Mouse (Mus musculus) G1E (cell line): Measurements from ENCODE around the gene Rps28. TPM values are rescaled to one million over a fixed set of nuclear protein-coding genes. Genes with fewer than 3 reads are reported as not detected.

Experiments
- ATAC-seq: 2 replicates; pipeline ENCODE4 v1.8.0; 2016; ENCODE audit warnings: mild to moderate bottlenecking; ENCODE audit not compliant: insufficient number of reproducible peaks, poor library complexity, low FRiP score, severe bottlenecking; ENCODE audit errors: extremely low read depth
- DNase-seq: peaks from one replicate; pipeline ENCODE4 v3.0.0; 2012; ENCODE audit warnings: low spot score
- H3K27me3 ChIP-seq: 2 replicates; pipeline ENCODE4 v1.6.1; 2012; ENCODE audit warnings: mild to moderate bottlenecking, low read length, inconsistent platforms; ENCODE audit not compliant: insufficient read depth
- H3K36me3 ChIP-seq: replicated peaks from 2 replicates; pipeline ENCODE3; 2012; ENCODE audit warnings: mild to moderate bottlenecking, inconsistent platforms
- H3K4me1 ChIP-seq: 2 replicates; pipeline ENCODE4 v1.6.1; 2012; ENCODE audit warnings: low read depth, low read length, inconsistent platforms, mixed read lengths; ENCODE audit not compliant: insufficient read depth
- H3K4me3 ChIP-seq: 2 replicates; pipeline ENCODE4 v1.5.1; 2012; ENCODE audit warnings: low read depth, mild to moderate bottlenecking, inconsistent platforms, low read length, moderate library complexity, mixed read lengths
- H3K9me3 ChIP-seq: replicated peaks from 2 replicates; pipeline ENCODE4 v1.6.1; 2012; ENCODE audit warnings: inconsistent platforms
- CTCF ChIP-seq: IDR thresholded peaks from 2 replicates; pipeline ENCODE4 v1.5.1; 2012; ENCODE audit warnings: low read depth, low read length, inconsistent platforms, mixed read lengths
- GATA1 ChIP-seq: IDR thresholded peaks from 2 replicates; pipeline ENCODE4 v1.6.1; 2012; ENCODE audit warnings: borderline replicate concordance, low read length, inconsistent platforms, mixed read lengths
- GATA2 ChIP-seq: IDR thresholded peaks from 2 replicates; pipeline ENCODE4 v1.6.1; 2012; ENCODE audit warnings: low read depth, low read length, inconsistent platforms, borderline replicate concordance
- POLR2AphosphoS5 ChIP-seq: IDR thresholded peaks from 2 replicates; pipeline ENCODE4 v1.6.1; 2012; ENCODE audit warnings: low read depth, low read length, inconsistent platforms; ENCODE audit not compliant: insufficient replicate concordance
- TAL1 ChIP-seq: conservative IDR thresholded peaks from 2 replicates; pipeline ENCODE4 v1.6.1; 2012; ENCODE audit warnings: low read depth, low read length, inconsistent platforms, mixed read lengths
- polyA plus RNA-seq: library from polyadenylated mRNA; stranded (reverse); fragments of >175 nt; gene quantifications from 2 replicates; pipeline ENCODE4 v1.2.3, GENCODE M21; 2012
- total RNA-seq, 2 experiments: library from RNA; stranded (forward) in 1 of 2; stranded (reverse) in 1 of 2; fragments of 200-1000 nt in 1 of 2; fragments of >200 nt in 1 of 2; fragmentation: Nextera tagmentation in 1 of 2; gene quantifications; 2 replicates each; pipeline ENCODE4 v1.2.3; 2014 to 2017

Rps28 gene
- total and polyA plus RNA-seq, 3 experiments: 417 to 6,951 (median 3,098) TPM

- no peaks in the 10 kb centered on the region for H3K4me1 ChIP-seq
- no peak for DNase-seq
Observed at GRCm38 (mm10) chr17:33774573-33775155, 49.7 kb downstream of the Rps28 start.

GRCm38 (mm10) chr17:33773871-33774572 is 50.3 kb downstream of the Rps28 start:
- H3K4me1 ChIP-seq: no peaks in the 10 kb centered on the region
- ATAC-seq (no peak), DNase-seq (no peak)
- no peaks in the 10 kb centered on the region for H3K36me3 ChIP-seq
- TF ChIP-seq TAL1: no peak
- TF ChIP-seq GATA1: no peak
- no peak for TF ChIP-seq POLR2AphosphoS5
- TF ChIP-seq CTCF: no peak
- no peak for TF ChIP-seq GATA2
- H3K4me3 ChIP-seq: no peak overlapping the region
- no peaks in the 10 kb centered on the region for H3K9me3 ChIP-seq
- peaks cover 27% of the 10 kb centered on the region for H3K27me3 ChIP-seq

More at GRCm38 (mm10) chr17:33774573-33775155, 49.7 kb downstream of the Rps28 start:
- Histone ChIP-seq H3K27me3 (peaks cover 33% of the 10 kb centered on the region), H3K36me3 (no peaks in the 10 kb centered on the region), H3K9me3 (no peaks in the 10 kb centered on the region), H3K4me3 (no peak overlapping the region)
- no peak for ATAC-seq
- TF ChIP-seq GATA2 (no peak), POLR2AphosphoS5 (no peak), TAL1 (no peak), CTCF (no peak), GATA1 (no peak)

DNA sequence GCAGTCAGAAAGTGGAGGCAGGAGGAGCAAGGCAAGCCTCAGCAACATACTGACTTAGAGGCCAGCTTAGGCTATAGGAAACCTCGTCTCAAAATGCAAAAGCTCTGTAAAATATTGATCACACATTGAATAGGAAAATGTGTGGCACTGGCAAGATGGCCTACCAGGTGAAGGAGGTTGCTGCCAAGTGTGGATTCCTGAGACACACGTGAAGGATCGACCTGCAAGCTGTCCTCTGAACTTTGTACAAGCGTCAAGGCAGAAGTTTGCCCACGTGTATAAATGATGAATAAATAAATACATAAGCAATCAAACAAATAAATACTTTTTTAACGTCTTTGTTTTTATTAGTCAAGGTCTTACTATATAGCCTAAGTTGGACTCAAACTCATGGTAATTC is 50.9 kb downstream of the Rps28 start:
- TF ChIP-seq CTCF (no peak), GATA1 (no peak), POLR2AphosphoS5 (no peak), GATA2 (no peak), TAL1 (no peak)
- no peaks in the 10 kb centered on the region for H3K36me3 ChIP-seq
- no peaks in the 10 kb centered on the region for H3K9me3 ChIP-seq
- no peak for ATAC-seq
- H3K27me3 ChIP-seq: peaks cover 21% of the 10 kb centered on the region
- H3K4me1 ChIP-seq: no peaks in the 10 kb centered on the region
- DNase-seq: no peak
- H3K4me3 ChIP-seq: no peak overlapping the region

- H3K36me3 ChIP-seq: no peaks in the 10 kb centered on the region
- TF ChIP-seq TAL1: no peak
- TF ChIP-seq GATA1: no peak
- no peak for TF ChIP-seq POLR2AphosphoS5
- no peak for TF ChIP-seq CTCF
- TF ChIP-seq GATA2: no peak
- no peak overlapping the region for H3K4me3 ChIP-seq
- no peak for ATAC-seq
- DNase-seq: no peak
- peaks cover 18% of the 10 kb centered on the region for H3K27me3 ChIP-seq
- no peaks in the 10 kb centered on the region for H3K9me3 ChIP-seq
- peaks cover 1% of the 10 kb centered on the region; the same call in 1 of the 2 replicates for H3K4me1 ChIP-seq
Observed at GRCm38 (mm10) chr17:33771617-33772016, 52.7 kb downstream of the Rps28 start.

Other genes starting within 250 kb of the Rps28 start
Only the 20 nearest of the 27 such genes appear.
- gene Hnrnpm, start 137.7 kb downstream of the Rps28 start, total RNA-seq (2014; fragmentation: Nextera tagmentation): 329 and 356 TPM in 2 replicates
- gene Hnrnpm, start 137.7 kb downstream of the Rps28 start, total RNA-seq (2017): 284 and 397 TPM in 2 replicates
- 1,176 and 1,322 TPM in 2 replicates for gene Hnrnpm, start 137.7 kb downstream of the Rps28 start, polyA plus RNA-seq
- 102 and 120 TPM in 2 replicates for gene March2, start 105.9 kb downstream of the Rps28 start, total RNA-seq (2014; fragmentation: Nextera tagmentation)
- gene March2, start 105.9 kb downstream of the Rps28 start, total RNA-seq (2017): 71.8 and 75.3 TPM in 2 replicates
- gene March2, start 105.9 kb downstream of the Rps28 start, polyA plus RNA-seq: 19.0 and 33.3 TPM in 2 replicates
- gene Rab11b, start 64.0 kb downstream of the Rps28 start, total RNA-seq (2014; fragmentation: Nextera tagmentation): 71.0 and 71.4 TPM in 2 replicates
- 23.1 and 25.8 TPM in 2 replicates for gene Rab11b, start 64.0 kb downstream of the Rps28 start, total RNA-seq (2017)
- 130 and 155 TPM in 2 replicates for gene Rab11b, start 64.0 kb downstream of the Rps28 start, polyA plus RNA-seq
- gene Angptl4, start 42.7 kb downstream of the Rps28 start, total RNA-seq (2014; fragmentation: Nextera tagmentation): not detected in 2 replicates
- 0.06 and 0.11 TPM in 2 replicates for gene Angptl4, start 42.7 kb downstream of the Rps28 start, total RNA-seq (2017)
- not detected in 2 replicates for gene Angptl4, start 42.7 kb downstream of the Rps28 start, polyA plus RNA-seq
- 1.1 and 3.0 TPM in 2 replicates for gene Kank3, start 14.0 kb downstream of the Rps28 start, total RNA-seq (2014; fragmentation: Nextera tagmentation)
- gene Kank3, start 14.0 kb downstream of the Rps28 start, total RNA-seq (2017): 6.6 and 7.3 TPM in 2 replicates
- gene Kank3, start 14.0 kb downstream of the Rps28 start, polyA plus RNA-seq: 4.3 TPM in 2 replicates
- gene Ndufa7, start within 50 bp of the Rps28 start, total RNA-seq (2014; fragmentation: Nextera tagmentation): 131 and 137 TPM in 2 replicates
- 253 and 307 TPM in 2 replicates for gene Ndufa7, start within 50 bp of the Rps28 start, total RNA-seq (2017)
- gene Ndufa7, start within 50 bp of the Rps28 start, polyA plus RNA-seq: 636 and 723 TPM in 2 replicates
- gene Cd320, start 18.5 kb upstream of the Rps28 start, total RNA-seq (2014; fragmentation: Nextera tagmentation): 2.3 and 4.5 TPM in 2 replicates
- 5.7 and 6.0 TPM in 2 replicates for gene Cd320, start 18.5 kb upstream of the Rps28 start, total RNA-seq (2017)
- 8.1 and 12.7 TPM in 2 replicates for gene Cd320, start 18.5 kb upstream of the Rps28 start, polyA plus RNA-seq
- not detected in 2 replicates for gene Gm7029, start 49.3 kb upstream of the Rps28 start, total RNA-seq (2014; fragmentation: Nextera tagmentation)
- gene Gm7029, start 49.3 kb upstream of the Rps28 start, total RNA-seq (2017): not detected in 2 replicates
- not detected in 2 replicates for gene Gm7029, start 49.3 kb upstream of the Rps28 start, polyA plus RNA-seq
- 16.2 and 58.2 TPM in 2 replicates for gene Kifc1, start 66.1 kb upstream of the Rps28 start, total RNA-seq (2014; fragmentation: Nextera tagmentation)
- 31.7 and 33.7 TPM in 2 replicates for gene Kifc1, start 66.1 kb upstream of the Rps28 start, total RNA-seq (2017)
- gene Kifc1, start 66.1 kb upstream of the Rps28 start, polyA plus RNA-seq: 63.7 and 76.6 TPM in 2 replicates
- gene Platr17, start 80.6 kb upstream of the Rps28 start, total RNA-seq (2014; fragmentation: Nextera tagmentation): not detected in 2 replicates
- gene Platr17, start 80.6 kb upstream of the Rps28 start, total RNA-seq (2017): not detected in 2 replicates
- gene Platr17, start 80.6 kb upstream of the Rps28 start, polyA plus RNA-seq: 0.13 TPM in 1 of 2 replicates, not detected in the other
- gene Daxx, start 84.9 kb upstream of the Rps28 start, total RNA-seq (2014; fragmentation: Nextera tagmentation): 72.7 and 73.2 TPM in 2 replicates
- 33.0 and 46.3 TPM in 2 replicates for gene Daxx, start 84.9 kb upstream of the Rps28 start, total RNA-seq (2017)
- 58.8 and 67.4 TPM in 2 replicates for gene Daxx, start 84.9 kb upstream of the Rps28 start, polyA plus RNA-seq
- gene Tapbp, start 91.3 kb upstream of the Rps28 start, total RNA-seq (2014; fragmentation: Nextera tagmentation): 34.0 and 43.0 TPM in 2 replicates
- gene Tapbp, start 91.3 kb upstream of the Rps28 start, total RNA-seq (2017): 17.0 and 18.5 TPM in 2 replicates
- gene Tapbp, start 91.3 kb upstream of the Rps28 start, polyA plus RNA-seq: 142 and 157 TPM in 2 replicates
- gene Zbtb22, start 91.3 kb upstream of the Rps28 start, total RNA-seq (2014; fragmentation: Nextera tagmentation): 9.5 and 15.8 TPM in 2 replicates
- 19.7 and 22.2 TPM in 2 replicates for gene Zbtb22, start 91.3 kb upstream of the Rps28 start, total RNA-seq (2017)
- gene Zbtb22, start 91.3 kb upstream of the Rps28 start, polyA plus RNA-seq: 41.9 and 42.1 TPM in 2 replicates
- 27.0 and 32.9 TPM in 2 replicates for gene Rgl2, start 105.0 kb upstream of the Rps28 start, total RNA-seq (2014; fragmentation: Nextera tagmentation)
- 35.5 and 38.9 TPM in 2 replicates for gene Rgl2, start 105.0 kb upstream of the Rps28 start, total RNA-seq (2017)
- gene Rgl2, start 105.0 kb upstream of the Rps28 start, polyA plus RNA-seq: 145 and 166 TPM in 2 replicates
- gene Pfdn6, start 115.8 kb upstream of the Rps28 start, total RNA-seq (2014; fragmentation: Nextera tagmentation): 63.5 and 75.3 TPM in 2 replicates
- 133 and 141 TPM in 2 replicates for gene Pfdn6, start 115.8 kb upstream of the Rps28 start, total RNA-seq (2017)
- 347 and 373 TPM in 2 replicates for gene Pfdn6, start 115.8 kb upstream of the Rps28 start, polyA plus RNA-seq
- gene Wdr46, start 116.1 kb upstream of the Rps28 start, total RNA-seq (2014; fragmentation: Nextera tagmentation): 29.6 and 34.2 TPM in 2 replicates
- gene Wdr46, start 116.1 kb upstream of the Rps28 start, total RNA-seq (2017): 30.7 and 31.1 TPM in 2 replicates
- gene Wdr46, start 116.1 kb upstream of the Rps28 start, polyA plus RNA-seq: 72.2 and 83.2 TPM in 2 replicates
- gene B3galt4, start 126.9 kb upstream of the Rps28 start, total RNA-seq (2014; fragmentation: Nextera tagmentation): 1.7 and 1.9 TPM in 2 replicates
- 3.0 and 3.6 TPM in 2 replicates for gene B3galt4, start 126.9 kb upstream of the Rps28 start, total RNA-seq (2017)
- gene B3galt4, start 126.9 kb upstream of the Rps28 start, polyA plus RNA-seq: 10.9 and 13.5 TPM in 2 replicates
- gene Vps52, start 131.2 kb upstream of the Rps28 start, total RNA-seq (2014; fragmentation: Nextera tagmentation): 30.0 and 34.1 TPM in 2 replicates
- 18.5 and 19.8 TPM in 2 replicates for gene Vps52, start 131.2 kb upstream of the Rps28 start, total RNA-seq (2017)
- gene Vps52, start 131.2 kb upstream of the Rps28 start, polyA plus RNA-seq: 45.6 and 48.9 TPM in 2 replicates
- gene Rps18, start 131.4 kb upstream of the Rps28 start, total RNA-seq (2014; fragmentation: Nextera tagmentation): 2,195 and 2,298 TPM in 2 replicates
- 1,704 and 1,830 TPM in 2 replicates for gene Rps18, start 131.4 kb upstream of the Rps28 start, total RNA-seq (2017)
- gene Rps18, start 131.4 kb upstream of the Rps28 start, polyA plus RNA-seq: 739 and 1,633 TPM in 2 replicates
- not detected in 2 replicates for gene H2-K1, start 175.8 kb upstream of the Rps28 start, total RNA-seq (2014; fragmentation: Nextera tagmentation)
- 0.16 and 0.23 TPM in 2 replicates for gene H2-K1, start 175.8 kb upstream of the Rps28 start, total RNA-seq (2017)
- gene H2-K1, start 175.8 kb upstream of the Rps28 start, polyA plus RNA-seq: 0.58 and 0.74 TPM in 2 replicates